In genomic region chr11:75336676-75337075, GRCm38 (mm10) we compare ENCODE assay signal across 11 mouse cellular contexts. TPM values are rescaled to one million over a fixed set of nuclear protein-coding genes. Genes with fewer than 3 reads are reported as not detected.
A peak's percentile ranks its signal among the peaks of the same experiment; 100 is the strongest.
DNase-seq lines count a peak whose midpoint lies in the region; ATAC-seq and TF ChIP-seq lines count a peak whose summit lies in the region.
"Had no signal": no experiment of that assay in that cellular context is flagged by ENCODE, and none has a peak within 500 bp of the region (broad histone marks: within the 10 kb centered on the region; RNA-seq: fewer than 3 reads in every experiment).

No protein-coding gene starts in this region.

- 37% methylated on average over 8 of the region's 8 CpGs for WGBS in liver, embryonic 12.5 days (ENCODE audit: insufficient replicate concordance)
- 73% methylated on average over 8 of the region's 8 CpGs for WGBS in small intestine, adult 2 months
- 89% methylated on average over 8 of the region's 8 CpGs for WGBS in midbrain, embryonic 13.5 days

- no peak overlapping the region for H3K9ac ChIP-seq in liver, embryonic 12.5 days
- H3K9ac ChIP-seq in midbrain, embryonic 13.5 days (replicated peaks): no peak overlapping the region
- H3K9ac ChIP-seq: neural tube, embryonic 13.5 days had no signal

- H3K27me3 ChIP-seq in liver, embryonic 12.5 days (replicated peaks): no peaks in the 10 kb centered on the region
- no peaks in the 10 kb centered on the region for H3K27me3 ChIP-seq in small intestine, adult 2 months (ENCODE audit: control insufficient read depth, insufficient read depth, low read length)
- H3K27me3 ChIP-seq in midbrain, embryonic 13.5 days: no peaks in the 10 kb centered on the region
- H3K27me3 ChIP-seq: neural tube, embryonic 13.5 days had no signal

- TF ChIP-seq CTCF in left cerebral cortex, adult 2 months (IDR thresholded peaks at IDR 0.05): no peak
- no peak for TF ChIP-seq CTCF in small intestine, adult 2 months (IDR thresholded peaks at IDR 0.05; ENCODE audit: extremely low read depth, insufficient read length, insufficient replicate concordance, low read depth, low read length)

- peaks cover 34% of the 10 kb centered on the region for H3K4me1 ChIP-seq in liver, embryonic 12.5 days
- H3K4me1 ChIP-seq in small intestine, adult 2 months (ENCODE audit: control insufficient read depth, insufficient read depth, insufficient read length, low read length): peaks cover 4% of the 10 kb centered on the region; the same call in 1 of the 2 replicates
- H3K4me1 ChIP-seq in midbrain, embryonic 13.5 days (replicated peaks): no peaks in the 10 kb centered on the region
- H3K4me1 ChIP-seq: neural tube, embryonic 13.5 days had no signal

- DNase-seq in left cerebral cortex, adult 2 months (ENCODE audit: extremely low spot score in 1 of 2, low spot score in 2 of 2): no peak
- no peak for DNase-seq in left cerebral cortex, postnatal 4 days
- no peak for DNase-seq in neural tube, embryonic 10.5 days (ENCODE audit: extremely low spot score, low spot score)
- DNase-seq in heart, postnatal 14 days: no peak
- DNase-seq: heart, postnatal 4 days; kidney, postnatal 4 days had no signal

- no peak; the same call in 1 of the 2 replicates for TF ChIP-seq POLR2A in small intestine, adult 2 months (IDR thresholded peaks at IDR 0.05; ENCODE audit: low read depth, low read length)

- peak overlapping the region; percentile 10 for H3K4me2 ChIP-seq in liver, embryonic 12.5 days
- no peak overlapping the region for H3K4me2 ChIP-seq in midbrain, embryonic 13.5 days (replicated peaks)
- H3K4me2 ChIP-seq: neural tube, embryonic 13.5 days had no signal

- intact Hi-C loops in left cerebral cortex, adult 2 months (cut with DNase I): no loop called here
- intact Hi-C loops in left cerebral cortex, postnatal 4 days (cut with DNase I): no loop called here
- intact Hi-C loops in heart, postnatal 14 days (cut with DNase I): no loop called here

- H3K27ac ChIP-seq in left cerebral cortex, adult 2 months: peak overlapping the region; percentile 40
- H3K27ac ChIP-seq in liver, embryonic 12.5 days: 0 out of 2 replicates have a peak overlapping the region, but pooled peaks have one; percentile 31
- H3K27ac ChIP-seq in small intestine, adult 2 months (ENCODE audit: insufficient read depth, low read depth, low read length): peak overlapping the region; percentile 58
- H3K27ac ChIP-seq in midbrain, embryonic 13.5 days: no peak overlapping the region
- H3K27ac ChIP-seq: neural tube, embryonic 13.5 days had no signal

- ATAC-seq in CD4-positive, CD25-positive, alpha-beta regulatory T cell, adult 4 months: peak; percentile 90
- ATAC-seq in liver, embryonic 12.5 days: no peak; the same call in 1 of the 2 replicates
- no peak for ATAC-seq in midbrain, embryonic 13.5 days

- peaks cover 94% of the 10 kb centered on the region for H3K36me3 ChIP-seq in liver, embryonic 12.5 days
- H3K36me3 ChIP-seq in small intestine, adult 2 months (ENCODE audit: control insufficient read depth, insufficient read depth, low read length): peaks cover 24% of the 10 kb centered on the region
- H3K36me3 ChIP-seq in midbrain, embryonic 13.5 days: peaks cover 40% of the 10 kb centered on the region

- no peaks in the 10 kb centered on the region for H3K9me3 ChIP-seq in liver, embryonic 12.5 days (replicated peaks)
- no peaks in the 10 kb centered on the region for H3K9me3 ChIP-seq in midbrain, embryonic 13.5 days
- H3K9me3 ChIP-seq: neural tube, embryonic 13.5 days had no signal

- no peak overlapping the region for H3K4me3 ChIP-seq in left cerebral cortex, adult 2 months
- H3K4me3 ChIP-seq in liver, embryonic 12.5 days: no peak overlapping the region
- no peak overlapping the region for H3K4me3 ChIP-seq in small intestine, adult 2 months (ENCODE audit: low read depth, low read length)
- no peak overlapping the region for H3K4me3 ChIP-seq in midbrain, embryonic 13.5 days (replicated peaks)
- H3K4me3 ChIP-seq: neural tube, embryonic 13.5 days had no signal

RNA-seq across cellular contexts. Expression of gene Rpa1, which starts 11.4 kb away (rescaled TPM):
- total RNA-seq in left cerebral cortex, adult 2 months (2021): 10 to 100 TPM; 41.9 to 42.3 TPM
- total RNA-seq in left cerebral cortex, postnatal 4 days (2021): 10 to 100 TPM; 43.4 to 48.8 TPM
- 100 to 1,000 TPM; 214 to 322 TPM for polyA plus RNA-seq in CD4-positive, CD25-positive, alpha-beta regulatory T cell, adult 4 months (2017; shearing (Covaris generic))
- polyA plus RNA-seq in liver, embryonic 12.5 days (2016; fragmentation: Nextera tagmentation; extraction: Ambion mirVana): 143 and 149 TPM in 2 replicates
- 5.6 and 8.7 TPM in 2 replicates for polyA plus RNA-seq in small intestine, adult 2 months (2012; rRNA removed)
- 10 to 100 TPM; 66.9 to 70.5 TPM for total RNA-seq in heart, postnatal 14 days (2021)
- 69.1 and 70.6 TPM in 2 replicates for polyA plus RNA-seq in midbrain, embryonic 13.5 days (2015; fragmentation: Nextera tagmentation; extraction: Ambion mirVana)

RNA-seq across cellular contexts. Expression of gene Smyd4, which starts 11.6 kb away (rescaled TPM):
- total RNA-seq in left cerebral cortex, adult 2 months (2021): 10 to 100 TPM; 15.0 to 16.5 TPM
- 10 to 100 TPM; 18.9 to 19.1 TPM for total RNA-seq in left cerebral cortex, postnatal 4 days (2021)
- polyA plus RNA-seq in CD4-positive, CD25-positive, alpha-beta regulatory T cell, adult 4 months (2017; shearing (Covaris generic)): 10 to 100 TPM; 21.2 to 31.7 TPM
- 6.9 and 8.6 TPM in 2 replicates for polyA plus RNA-seq in liver, embryonic 12.5 days (2016; fragmentation: Nextera tagmentation; extraction: Ambion mirVana)
- polyA plus RNA-seq in small intestine, adult 2 months (2012; rRNA removed): 1.2 and 1.4 TPM in 2 replicates
- total RNA-seq in heart, postnatal 14 days (2021): 1 to 10 TPM; 4.2 to 4.6 TPM
- polyA plus RNA-seq in midbrain, embryonic 13.5 days (2015; fragmentation: Nextera tagmentation; extraction: Ambion mirVana): 15.3 and 15.5 TPM in 2 replicates
